Mouse (Mus musculus): ENCODE measurements at regions not wholly inside any gene's neighbourhood (a gene's known extent, or its start where the extent isn't known, plus 50 kb on each side); places are given as distances from the start of the nearest gene placed in this dataset.

DNA sequence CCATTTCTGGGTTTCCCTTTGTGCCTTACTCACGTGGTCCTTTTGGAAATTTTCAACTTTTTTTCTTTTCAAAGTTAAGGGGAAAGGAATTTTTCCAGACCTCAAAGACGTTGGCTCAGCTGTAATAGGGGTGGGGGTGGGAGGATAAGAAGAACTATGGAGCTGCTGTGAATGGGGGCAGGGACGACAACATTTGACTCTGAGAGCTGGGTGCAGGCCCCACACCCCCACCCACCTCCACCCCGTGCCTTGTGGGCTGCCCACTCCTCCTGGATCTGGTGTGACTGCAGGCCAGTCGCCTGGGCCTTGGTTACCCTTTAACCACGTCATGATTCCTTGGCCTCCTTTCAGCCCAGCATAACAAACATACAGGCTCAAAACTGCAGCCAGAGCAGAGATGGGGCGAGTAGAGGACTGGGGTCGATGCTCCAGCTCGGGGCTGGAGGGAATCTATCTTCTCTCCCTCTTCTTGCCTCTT, 110.6 kb upstream of the Mgme1 start:
- no peak for TF ChIP-seq CTCF (IDR thresholded peaks at IDR 0.05 in 2 of 3, conservative IDR thresholded peaks at IDR 0.05 in 1 of 3; ENCODE audit: control insufficient read depth in 1 of 3, insufficient read depth in 1 of 3, low read depth in 2 of 3, low read length in 3 of 3, poor library complexity in 1 of 3, severe bottlenecking in 1 of 3)
- TF ChIP-seq EP300 (IDR thresholded peaks at IDR 0.05; ENCODE audit: low read depth in 1 of 2, low read length in 2 of 2), result no peak
- no peak for TF ChIP-seq ZC3H11A (IDR thresholded peaks at IDR 0.05; ENCODE audit: low read depth, low read length)
- TF ChIP-seq TAL1 (IDR thresholded peaks at IDR 0.05; ENCODE audit: low read length), result no peak
- no peak for TF ChIP-seq SMC3 (IDR thresholded peaks at IDR 0.05; ENCODE audit: low read depth, low read length)
- no peak for TF ChIP-seq GABPA (IDR thresholded peaks at IDR 0.05; ENCODE audit: low read depth, low read length)
- no peak for TF ChIP-seq E2F4 (IDR thresholded peaks at IDR 0.05; ENCODE audit: borderline replicate concordance, low read depth, low read length)
